Mouse (Mus musculus): Measurements from ENCODE around the gene 1110002E22Rik.

DNA sequence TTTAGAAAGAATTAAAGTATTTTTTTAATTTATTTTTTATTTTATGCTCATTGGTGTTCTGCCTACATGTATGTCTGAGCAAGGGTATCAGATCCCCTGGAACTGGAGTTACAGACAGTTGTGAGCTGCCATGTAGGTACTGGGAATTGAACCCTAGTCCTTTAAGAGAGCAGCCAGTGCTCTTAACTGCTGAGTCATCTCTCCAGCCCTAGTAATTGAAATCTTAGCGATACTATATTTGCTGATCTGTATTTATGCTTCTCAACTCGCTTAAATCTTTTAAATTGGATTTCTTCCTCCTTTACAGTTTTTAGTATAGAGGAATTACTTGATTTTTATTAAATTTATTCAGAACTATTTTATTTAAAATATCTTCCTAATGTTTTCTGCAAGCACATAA is 23.9 kb upstream of the 1110002E22Rik start:
- TF ChIP-seq CTCF (IDR thresholded peaks at IDR 0.05; ENCODE audit: insufficient read depth, low read depth, low read length) = no peak
- no peak for TF ChIP-seq POLR2A (IDR thresholded peaks at IDR 0.05; ENCODE audit: insufficient read depth, low read depth, low read length)

Measured in olfactory bulb, adult 2 months (tissue).